Mouse (Mus musculus) E14TG2a.4 (cell line): ENCODE measurements at regions not wholly inside any gene's neighbourhood (a gene's known extent, or its start where the extent isn't known, plus 50 kb on each side); places are given as distances from the start of the nearest gene placed in this dataset.

Source experiments
- CTCF ChIP-seq: conservative IDR thresholded peaks from 2 replicates; pipeline ENCODE4 v1.5.1; 2014; ENCODE audit warnings: low read length
- NANOG ChIP-seq: IDR thresholded peaks from 2 replicates; pipeline ENCODE4 v1.6.1; 2014; ENCODE audit warnings: borderline replicate concordance, low read length, mixed read lengths

- TF ChIP-seq CTCF (peak; percentile 61), NANOG (no peak)
Observed at GRCm38 (mm10) chr7:37324653-37325052, 448.8 kb downstream of the Zfp536 start.
